Mouse (Mus musculus): ENCODE results near the gene Pigc.
A peak's percentile ranks its signal among the peaks of the same experiment; 100 is the strongest.

The Pigc gene

DNA sequence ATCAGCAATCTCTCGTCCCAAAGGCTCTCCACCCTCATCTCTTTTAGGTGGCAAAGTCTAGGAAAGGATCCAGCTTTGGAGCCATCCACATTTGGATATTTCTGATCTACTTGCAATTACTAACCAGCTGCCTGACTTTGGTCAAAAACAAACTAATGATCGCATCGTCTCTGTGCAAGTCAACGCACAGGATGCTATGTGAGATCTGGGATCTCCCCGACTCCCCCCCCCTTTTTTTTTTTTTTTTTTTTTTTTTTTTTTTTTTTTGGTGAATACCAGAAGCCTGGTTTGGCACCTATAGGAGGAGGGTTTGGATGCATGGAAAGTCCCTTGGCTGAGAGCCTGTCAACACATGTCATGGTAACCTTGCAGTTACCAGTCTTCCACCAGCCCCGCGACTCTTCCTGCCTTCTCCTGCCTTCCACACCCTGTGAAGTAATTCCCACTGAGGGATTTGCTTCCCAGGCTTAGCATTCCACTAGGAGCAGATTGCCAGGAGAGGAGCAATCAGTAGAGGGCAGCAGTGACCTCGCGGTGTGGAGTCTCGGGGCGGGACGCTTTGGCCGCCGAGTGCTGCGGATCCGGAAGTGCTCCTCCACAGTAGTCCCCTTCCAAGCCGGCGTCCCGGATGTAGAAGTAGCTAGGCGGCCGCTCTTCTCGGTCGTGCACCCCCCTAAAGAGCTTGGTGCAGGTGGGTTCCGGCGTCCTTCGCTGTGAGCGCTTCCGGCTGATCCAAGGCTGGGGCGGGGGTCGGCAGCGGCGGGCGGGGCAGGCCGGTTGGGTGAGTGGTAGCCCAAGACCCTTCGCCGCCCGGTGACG is at the start of gene Pigc:
Gene Pigc (plus strand): TSS at position 598 of the 819 bp plus-strand sequence.
- DNase-seq, result peak; percentile 92

GRCm38 (mm10) chr1:161919594-161919993 is 49.4 kb upstream of the Pigc start:
- no peak for DNase-seq

DNA sequence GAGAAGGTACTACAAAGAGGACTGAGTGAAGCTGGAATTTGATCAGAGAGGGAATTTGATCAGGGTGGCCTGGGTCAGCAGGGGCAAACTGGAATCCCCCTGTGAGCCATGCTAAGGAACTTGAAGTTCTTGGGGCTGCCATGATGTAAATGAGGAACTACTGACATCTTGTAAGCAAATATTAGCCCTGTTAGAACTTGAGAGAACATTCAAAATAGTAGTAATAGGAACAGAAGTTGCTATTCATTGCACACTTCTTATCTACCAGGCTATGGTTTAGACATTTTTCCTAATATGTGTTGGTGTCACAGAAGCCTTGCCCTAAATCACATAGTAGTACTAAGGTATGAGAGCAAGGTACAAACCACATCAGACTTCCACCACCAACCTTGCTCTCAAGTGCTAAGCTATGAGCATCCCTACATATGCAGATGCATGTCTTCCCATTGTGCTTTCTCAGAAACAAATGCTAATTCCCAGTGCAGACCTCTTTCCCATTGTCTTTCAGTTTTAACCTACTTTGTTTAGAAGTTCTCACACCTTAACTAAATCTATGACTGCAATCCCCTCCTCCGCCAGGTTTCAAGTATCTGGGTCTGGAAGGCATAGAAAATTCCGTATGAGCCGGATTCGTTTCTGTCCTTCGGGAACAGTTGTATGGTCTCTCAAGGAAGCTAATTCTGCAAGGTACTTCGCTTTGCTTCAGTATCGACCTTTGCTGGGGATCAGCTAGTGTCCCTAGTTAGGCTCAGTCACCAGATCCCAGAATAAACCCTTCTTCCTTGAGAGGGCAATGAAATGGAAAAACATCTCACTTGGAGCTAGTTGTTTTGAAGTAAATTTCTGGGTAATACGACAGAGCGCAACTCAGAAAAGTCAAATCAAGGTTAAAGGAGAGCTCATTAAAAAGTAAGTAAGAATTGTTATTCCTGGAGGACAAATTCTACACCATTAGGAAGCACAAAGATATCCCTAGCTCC is 48.2 kb upstream of the Pigc start:
- DNase-seq, result no peak

DNA sequence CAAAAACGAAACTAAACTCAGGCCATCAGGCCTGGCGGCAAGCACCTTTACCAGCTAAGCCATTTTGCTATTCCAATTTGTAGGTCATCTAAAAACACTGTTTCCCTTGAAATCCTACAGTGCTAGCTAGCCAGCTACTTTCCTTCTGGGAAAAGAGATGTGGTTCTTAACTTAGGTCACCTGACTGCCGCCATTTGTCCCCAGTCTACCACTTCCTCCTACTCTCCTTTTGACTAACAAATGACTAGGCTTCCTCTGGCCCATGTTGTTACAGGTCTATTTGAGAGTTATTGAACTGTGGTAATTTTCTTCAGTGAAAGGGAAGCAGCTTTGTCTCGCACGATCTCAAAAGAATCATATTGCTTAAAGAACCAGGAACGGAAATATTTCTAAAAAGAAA is 47.1 kb upstream of the Pigc start:
- no peak for DNase-seq

- DNase-seq, result no peak
Measured at GRCm38 (mm10) chr1:161924321-161924720, 44.7 kb upstream of the Pigc start.

GRCm38 (mm10) chr1:161925281-161925805 is 43.6 kb upstream of the Pigc start:
- no peak for DNase-seq

DNA sequence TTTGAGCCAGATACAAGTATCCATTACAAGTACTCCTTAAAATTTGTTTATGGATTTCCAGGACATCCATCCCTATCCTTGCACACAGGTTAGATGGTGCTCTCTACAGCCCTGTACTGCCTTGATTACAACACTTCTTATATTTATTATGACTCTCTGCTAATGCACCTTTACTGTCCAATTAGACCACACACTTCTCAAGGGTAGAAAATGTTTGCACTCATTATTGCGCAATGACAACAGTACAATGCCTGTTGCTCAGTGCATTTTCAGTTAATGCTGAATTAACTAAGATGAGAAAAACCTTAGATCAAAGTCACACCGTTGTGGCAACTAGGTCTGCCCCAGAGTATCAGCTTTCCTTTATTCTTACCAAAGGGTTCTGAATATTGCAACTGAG is 41.0 kb upstream of the Pigc start:
- no peak for DNase-seq

- DNase-seq, result no peak
Measured at GRCm38 (mm10) chr1:161931313-161931712, 37.7 kb upstream of the Pigc start.

- DNase-seq, result no peak
Measured at GRCm38 (mm10) chr1:161931817-161932216, 37.2 kb upstream of the Pigc start.

DNA sequence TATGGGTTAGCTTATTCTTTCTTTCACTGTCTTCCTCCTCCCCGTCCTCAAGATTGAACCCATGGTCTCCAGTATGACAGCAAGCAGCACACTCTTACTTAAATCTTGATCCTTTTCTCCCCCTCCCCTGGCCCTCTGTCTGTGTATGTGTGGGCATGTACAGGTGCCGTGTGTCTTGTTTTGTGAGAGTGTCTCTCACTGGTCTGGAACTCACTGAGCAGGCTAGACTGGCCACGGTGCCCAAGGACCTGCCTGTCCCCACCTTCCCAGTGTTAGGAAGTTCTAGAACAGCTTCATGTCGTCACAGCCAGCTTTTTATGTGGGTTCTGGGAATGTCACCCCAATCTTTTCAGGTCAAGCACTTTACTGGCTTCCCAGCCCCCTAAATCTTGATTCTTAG is 36.7 kb upstream of the Pigc start:
- no peak for DNase-seq

GRCm38 (mm10) chr1:161942082-161942481 is 26.9 kb upstream of the Pigc start:
- DNase-seq, result no peak

DNA sequence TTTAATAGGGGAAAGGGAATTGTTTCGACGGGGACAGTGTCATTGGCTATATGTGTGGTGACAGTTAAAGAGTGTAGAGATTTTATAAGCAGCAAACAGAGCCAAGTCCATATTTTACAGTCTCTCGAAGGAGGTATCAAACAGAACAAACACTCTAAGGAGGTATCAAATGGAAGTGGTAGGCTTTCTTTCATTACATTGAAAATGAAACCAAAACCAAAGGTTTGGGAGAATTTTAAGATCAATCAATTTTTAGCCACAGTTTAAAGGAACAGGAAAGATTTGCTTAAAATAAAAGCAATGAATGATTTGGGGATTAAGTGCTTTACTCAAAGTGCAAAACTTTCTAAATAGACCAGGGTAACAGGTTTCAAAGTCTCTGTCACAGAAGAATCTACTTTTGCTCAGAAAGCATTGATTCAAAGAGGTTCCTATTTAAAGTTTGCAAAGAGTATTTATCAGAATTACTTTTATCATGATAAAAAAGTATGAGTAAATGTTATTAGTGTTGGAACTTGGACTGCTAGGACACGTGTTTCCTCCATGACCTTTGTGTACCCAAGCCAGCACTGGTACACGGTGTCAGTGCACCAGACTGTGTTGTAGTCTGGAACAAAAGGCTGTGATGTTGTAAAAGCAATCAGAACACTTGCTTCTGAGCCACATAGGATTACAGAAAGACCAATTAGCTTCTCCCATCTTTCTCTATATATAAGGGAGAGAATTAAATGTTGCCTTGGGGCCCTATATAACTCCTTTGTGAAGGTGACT is 17.8 kb upstream of the Pigc start:
- DNase-seq, result no peak

- no peak for DNase-seq
Measured at GRCm38 (mm10) chr1:161952599-161952998, 16.4 kb upstream of the Pigc start.

GRCm38 (mm10) chr1:161955846-161956245 is 13.1 kb upstream of the Pigc start:
- DNase-seq, result no peak

DNA sequence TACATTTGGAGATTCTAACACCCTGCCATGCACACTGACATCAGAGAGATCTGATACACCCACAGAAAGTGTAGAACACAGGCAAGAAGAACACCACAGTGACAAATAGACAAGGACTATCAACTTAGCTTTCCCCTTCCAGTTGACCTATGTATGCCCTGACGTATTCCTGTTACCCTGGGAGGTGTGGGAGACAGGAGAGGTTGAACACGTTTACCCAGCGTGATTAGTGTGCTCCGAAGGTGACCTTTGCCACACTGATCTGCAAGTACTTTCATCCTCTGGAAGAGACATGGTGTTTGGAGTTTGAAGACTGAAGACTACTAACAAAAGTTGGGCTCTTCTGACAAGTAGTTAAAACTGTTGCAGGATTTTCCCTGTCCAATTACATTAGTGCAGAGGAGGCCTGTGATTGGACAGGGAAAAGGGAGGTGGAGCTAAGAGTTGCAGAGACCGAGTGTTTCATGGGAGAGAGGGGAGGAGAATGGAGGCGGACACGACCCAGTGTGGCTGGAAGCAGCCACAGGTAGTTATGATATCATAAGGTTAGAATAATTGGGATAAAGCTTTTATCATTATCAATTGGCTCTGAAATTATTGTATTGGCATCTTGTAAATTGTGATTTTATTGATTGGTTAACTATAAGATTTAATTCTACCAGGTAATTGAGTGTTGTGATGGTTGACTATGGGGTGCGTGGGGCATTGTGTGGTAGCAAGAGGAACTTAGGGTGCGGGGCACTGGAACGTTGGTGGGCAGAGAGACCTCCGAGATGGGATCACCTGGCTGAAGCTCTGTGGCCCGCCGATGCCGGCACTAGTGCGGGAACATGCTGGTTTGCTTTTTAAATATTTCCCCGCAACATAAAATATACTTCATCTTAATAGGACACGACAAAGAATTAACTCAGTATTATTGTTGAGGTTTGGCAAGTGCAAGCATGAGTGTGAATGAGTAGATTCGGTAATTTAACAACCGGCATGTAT is 10.7 kb upstream of the Pigc start:
- no peak for DNase-seq

GRCm38 (mm10) chr1:161962465-161963377 is 6.3 kb upstream of the Pigc start:
- DNase-seq, result no peak

DNA sequence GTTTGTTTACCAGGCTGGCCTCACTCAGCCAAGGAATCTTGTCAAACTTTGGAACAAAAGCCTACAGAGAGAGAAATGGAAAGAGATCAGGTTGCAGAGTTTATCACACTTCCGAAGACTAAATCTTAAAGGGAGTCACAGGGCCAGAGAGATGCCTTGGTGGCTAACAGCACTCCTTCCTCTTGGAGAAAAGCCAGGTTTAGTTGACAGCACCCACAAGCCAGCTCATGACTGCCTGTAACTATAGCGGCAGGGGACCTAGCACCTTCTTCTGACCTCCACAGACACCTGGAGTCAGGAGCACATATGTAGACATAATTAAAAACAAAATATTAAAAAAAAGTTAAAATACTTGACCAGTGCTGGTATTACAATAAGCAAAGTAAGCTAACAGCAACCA is 1.1 kb upstream of the Pigc start:
- DNase-seq, result no peak

DNA sequence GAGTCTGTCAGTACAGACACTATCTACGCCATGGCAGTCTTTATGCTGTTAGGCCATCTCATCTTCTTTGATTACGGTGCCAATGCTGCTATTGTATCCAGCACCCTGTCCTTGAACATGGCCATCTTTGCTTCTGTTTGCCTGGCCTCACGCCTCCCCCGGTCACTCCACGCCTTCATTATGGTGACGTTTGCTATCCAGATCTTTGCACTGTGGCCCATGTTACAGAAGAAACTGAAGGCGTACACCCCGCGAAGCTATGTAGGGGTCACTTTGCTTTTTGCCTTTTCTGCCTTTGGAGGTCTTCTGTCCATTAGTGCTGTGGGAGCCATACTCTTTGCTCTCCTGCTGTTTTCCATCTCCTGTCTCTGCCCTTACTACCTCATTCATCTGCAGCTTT is 1.9 kb downstream of the Pigc start:
- DNase-seq, result no peak

DNA sequence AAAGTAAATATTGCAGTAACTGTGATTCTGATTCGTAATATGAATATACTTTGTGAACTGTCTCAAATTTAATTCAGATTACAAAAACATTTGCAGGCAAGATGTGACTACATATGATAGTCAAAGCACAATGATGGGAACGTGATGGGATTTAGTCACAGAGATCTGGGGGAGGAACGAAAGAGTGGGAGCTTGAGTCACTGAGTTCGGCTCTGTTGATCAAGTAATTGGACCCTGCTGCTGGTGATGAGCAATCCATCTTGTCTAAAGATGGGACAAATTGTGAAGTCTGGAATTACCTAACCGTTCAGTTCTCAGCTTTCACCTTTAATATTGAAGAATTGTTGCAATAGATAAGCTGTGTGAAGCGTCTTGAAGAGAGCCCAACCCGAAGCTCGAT is 3.2 kb downstream of the Pigc start:
- DNase-seq, result no peak

Measured in thymus, postnatal 14 days (tissue).